14 mouse cellular contexts compared by ENCODE assay signal in the genomic region with DNA sequence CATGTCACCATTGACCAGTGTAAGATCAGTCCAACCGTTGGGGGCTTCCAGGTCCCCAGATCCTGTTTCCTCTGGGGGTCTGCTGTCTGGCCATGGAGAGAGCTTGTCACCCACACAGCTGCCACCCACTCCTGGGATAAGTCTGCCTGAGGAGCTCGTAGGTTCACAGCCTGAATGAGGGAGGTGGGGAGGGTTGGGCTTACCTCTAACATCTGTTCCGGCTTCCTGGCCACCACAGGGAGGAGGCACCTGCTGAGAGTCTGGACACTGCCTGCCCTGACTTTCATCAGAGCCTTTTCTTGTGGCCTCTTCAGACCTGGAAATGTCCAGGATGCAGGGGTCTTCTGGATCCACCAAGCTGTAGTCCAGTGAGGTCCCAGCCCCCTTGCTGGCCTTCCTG. TPM values are rescaled to one million over a fixed set of nuclear protein-coding genes. Genes with fewer than 3 reads are reported as not detected.
DNase-seq lines count a peak whose midpoint lies in the region; ATAC-seq and TF ChIP-seq lines count a peak whose summit lies in the region.
"Had no signal": no experiment of that assay in that cellular context is flagged by ENCODE, and none has a peak within 500 bp of the region (broad histone marks: within the 10 kb centered on the region; RNA-seq: fewer than 3 reads in every experiment).

No protein-coding gene starts in this region.

- 26% methylated on average over 3 of the region's 3 CpGs for WGBS in intestine, embryonic 15.5 days

- no peaks in the 10 kb centered on the region for H3K27me3 ChIP-seq in intestine, embryonic 15.5 days (replicated peaks)

- in situ Hi-C loops in ES-E14 (cut with MboI; ENCODE audit: low sequenced_read_pairs in 2 of 2, unreplicated experiment in 2 of 2) = no loop called here

- peaks cover 7 to 51% of the 10 kb centered on the region in 2 experiments; a peak in 3 of 4 replicates for H3K4me1 ChIP-seq in ES-E14 (ENCODE audit: control insufficient read depth in 2 of 2, insufficient read depth in 2 of 2, low read length in 2 of 2, poor library complexity in 1 of 2)
- H3K4me1 ChIP-seq in intestine, embryonic 15.5 days (replicated peaks) = peaks cover 14% of the 10 kb centered on the region
- H3K4me1 ChIP-seq: megakaryocyte, embryonic 14.5 days had no signal

- H3K4me2 ChIP-seq in intestine, embryonic 15.5 days (replicated peaks) = peak overlapping the region; percentile 28
- H3K4me2 ChIP-seq: neural tube, embryonic 13.5 days had no signal

- H3K4me3 ChIP-seq in layer of hippocampus, adult 2 months = peak overlapping the region; percentile 36
- H3K4me3 ChIP-seq in ES-E14 (ENCODE audit: insufficient read depth in 1 of 2, low read depth in 1 of 2, low read length in 2 of 2, poor library complexity in 1 of 2, severe bottlenecking in 1 of 2) = peak overlapping the region; percentile 9 to 55; a peak in 3 of 4 replicates
- H3K4me3 ChIP-seq in intestine, embryonic 15.5 days (replicated peaks) = no peak overlapping the region
- H3K4me3 ChIP-seq: megakaryocyte, embryonic 14.5 days; neural tube, embryonic 13.5 days had no signal

- H3K36me3 ChIP-seq in ES-E14 (ENCODE audit: control insufficient read depth, insufficient read depth, low read length, poor library complexity, severe bottlenecking) = no peaks in the 10 kb centered on the region
- no peaks in the 10 kb centered on the region for H3K36me3 ChIP-seq in intestine, embryonic 15.5 days
- H3K36me3 ChIP-seq: G1E; neural tube, embryonic 13.5 days had no signal

- intact Hi-C loops in left cerebral cortex, postnatal 4 days (cut with DNase I) = no loop called here

- H3K9me3 ChIP-seq in ES-E14 (ENCODE audit: control insufficient read depth, insufficient read depth, low read depth, low read length) = no peaks in the 10 kb centered on the region
- no peaks in the 10 kb centered on the region for H3K9me3 ChIP-seq in intestine, embryonic 15.5 days
- H3K9me3 ChIP-seq: megakaryocyte, embryonic 14.5 days; neural tube, embryonic 13.5 days had no signal

- H3K9ac ChIP-seq in ES-E14 (ENCODE audit: insufficient read depth, low read depth, low read length, poor library complexity, severe bottlenecking) = no peak overlapping the region
- H3K9ac ChIP-seq in intestine, embryonic 15.5 days = no peak overlapping the region
- H3K9ac ChIP-seq: neural tube, embryonic 13.5 days had no signal

- no peak for TF ChIP-seq CTCF in layer of hippocampus, adult 2 months (conservative IDR thresholded peaks at IDR 0.05)

- peak overlapping the region; percentile 79 for H3K27ac ChIP-seq in layer of hippocampus, adult 2 months
- no peak overlapping the region for H3K27ac ChIP-seq in ES-E14 (ENCODE audit: insufficient read depth, low read depth, low read length, poor library complexity, severe bottlenecking)
- no peak overlapping the region for H3K27ac ChIP-seq in intestine, embryonic 15.5 days
- H3K27ac ChIP-seq: neural tube, embryonic 13.5 days had no signal

- DNase-seq in layer of hippocampus, adult 2 months (ENCODE audit: low spot score in 2 of 2) = no peak
- no peak for DNase-seq in layer of hippocampus, postnatal 14 days (ENCODE audit: low spot score in 2 of 2)
- no peak for DNase-seq in ES-E14 (ENCODE audit: low read depth, low spot score)
- DNase-seq in kidney, postnatal 4 days = peak; percentile 34 to 59
- DNase-seq in adrenal gland, postnatal 25 days = no peak
- no peak for DNase-seq in left cerebral cortex, postnatal 4 days
- DNase-seq: cerebellum, adult 9-11 months; right cerebral cortex, postnatal 4 days; thymus, postnatal 14 days had no signal

- peak; percentile 57 for ATAC-seq in intestine, embryonic 15.5 days
- no peak for ATAC-seq in monocyte, adult 5-6 weeks (replicated peaks; ENCODE audit: insufficient number of reproducible peaks, low FRiP score, low TSS enrichment, poor library complexity, severe bottlenecking)

TF ChIP-seq in ES-E14, 5 proteins besides CTCF, POLR2A, EP300 and RAD21:
- TF ChIP-seq HCFC1 (IDR thresholded peaks at IDR 0.05; ENCODE audit: borderline replicate concordance, insufficient read depth, low read length) (no peak), MAFK (IDR thresholded peaks at IDR 0.05; ENCODE audit: insufficient read depth, low read depth, low read length) (no peak)

RNA-seq across cellular contexts. Expression of a gene that starts 0.8 kb away (rescaled TPM):
- total RNA-seq in layer of hippocampus, adult 2 months (2021) = 1 to 10 TPM; 9.3 to 9.6 TPM
- total RNA-seq in layer of hippocampus, postnatal 14 days (2021) = 1 to 10 TPM; 5.0 to 5.8 TPM
- total RNA-seq in ES-E14 (2012; rRNA removed) = 1.9 and 3.3 TPM in 2 replicates
- 0.25 and 0.37 TPM in 2 replicates for polyA plus RNA-seq in intestine, embryonic 15.5 days (2015; fragmentation: Nextera tagmentation; extraction: Ambion mirVana)
- 10.8 and 11.9 TPM in 2 replicates for total RNA-seq in adrenal gland, postnatal 25 days (2021)
- total RNA-seq in monocyte, adult 5-6 weeks (2017) = not detected in 3 replicates
- 1 to 10 TPM; 1.0 to 1.2 TPM for total RNA-seq in left cerebral cortex, postnatal 4 days (2021)
- polyA plus RNA-seq: G1E had no signal

Comparison
In these comparisons a context has a peak if more than half of its experiments do, and no peak if none do; other contexts are left out.
1. DNase-seq: peak in kidney, postnatal 4 days (2 of 2); none in layer of hippocampus, adult 2 months (0 of 2), layer of hippocampus, postnatal 14 days (0 of 2), ES-E14 (single experiment), adrenal gland, postnatal 25 days (single experiment) and left cerebral cortex, postnatal 4 days (single experiment).